Mouse (Mus musculus): Measurements from ENCODE around the gene Cyp2c23.

DNA sequence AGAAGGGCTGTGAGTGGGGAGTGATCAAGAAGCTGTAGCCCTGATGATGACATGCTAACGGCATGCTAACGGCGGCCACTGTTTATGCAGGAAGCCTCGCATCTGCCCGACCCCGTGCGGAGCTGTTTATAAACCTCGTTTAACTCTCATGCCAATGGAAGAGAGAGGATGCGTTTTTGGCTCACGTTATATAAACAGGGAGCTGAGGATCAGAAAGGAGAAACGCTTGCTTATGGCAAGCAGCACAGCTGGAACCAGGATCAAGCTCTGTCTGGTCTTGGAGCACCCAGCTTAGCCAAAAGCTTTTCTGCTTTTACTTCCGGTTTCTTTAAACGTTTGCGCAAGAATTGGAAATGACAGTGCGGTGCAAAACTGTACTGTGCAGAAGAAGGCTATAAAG, 20.2 kb downstream of the Cyp2c23 start:
- TF ChIP-seq CTCF (IDR thresholded peaks at IDR 0.05) (peak; percentile 13; the same call in 1 of the 2 replicates), EP300 (IDR thresholded peaks at IDR 0.05) (peak; percentile 76)

Measured in lung, postnatal 0 days (tissue).